Mouse (Mus musculus): ENCODE results near the gene Cldn12.

Gene Cldn12

GRCm38 (mm10) chr5:5514196-5515076, at the start of gene Cldn12:
Gene Cldn12, minus strand, starts transcription at chr5:5514958.
- peak; percentile 99 for DNase-seq

GRCm38 (mm10) chr5:5562435-5562834, 47.7 kb upstream of the Cldn12 start:
- DNase-seq, result no peak

- DNase-seq, result no peak
These were observed 46.4 kb upstream of the Cldn12 start for GRCm38 (mm10) chr5:5561041-5561706.

GRCm38 (mm10) chr5:5559798-5560197, 45.0 kb upstream of the Cldn12 start:
- no peak for DNase-seq

DNA sequence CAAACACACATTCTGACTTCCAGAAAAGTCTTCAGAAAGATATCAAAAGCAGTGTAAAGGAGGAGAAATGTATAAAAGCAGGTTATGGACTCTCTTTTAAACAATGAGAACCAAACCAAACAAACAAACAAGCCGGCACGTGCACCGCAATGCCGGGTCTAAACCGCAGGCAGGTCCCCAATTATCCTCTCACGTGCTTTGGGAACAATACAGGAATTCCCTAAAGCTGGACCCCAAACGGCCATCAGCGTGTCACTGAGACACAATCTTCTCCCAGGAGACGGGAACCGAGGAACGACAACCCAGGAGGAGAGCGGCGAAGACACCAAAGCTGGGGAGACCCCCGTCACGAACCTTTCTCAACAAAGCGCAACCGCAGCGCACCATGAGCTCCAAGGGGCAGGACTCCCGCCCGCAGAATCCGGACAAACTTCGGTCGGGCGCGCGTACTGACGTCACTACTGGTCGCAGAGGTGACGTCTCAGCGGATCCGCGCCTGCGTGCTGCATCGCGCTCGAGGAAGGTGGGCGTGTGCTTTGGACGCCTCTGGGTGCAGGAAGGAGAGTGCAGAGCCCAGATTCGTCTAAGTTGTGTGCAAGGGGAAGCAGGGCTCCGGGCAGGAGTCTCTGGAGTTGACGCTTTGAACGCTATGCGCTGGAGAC, 44.5 kb upstream of the Cldn12 start, which contains the start of gene Gtpbp10:
Gene Gtpbp10 (minus strand): TSS at position 460 of the 662 bp plus-strand sequence.
- DNase-seq, result peak; percentile 91 to 92

- no peak for DNase-seq
These were observed 36.4 kb upstream of the Cldn12 start for GRCm38 (mm10) chr5:5551110-5551509.

DNA sequence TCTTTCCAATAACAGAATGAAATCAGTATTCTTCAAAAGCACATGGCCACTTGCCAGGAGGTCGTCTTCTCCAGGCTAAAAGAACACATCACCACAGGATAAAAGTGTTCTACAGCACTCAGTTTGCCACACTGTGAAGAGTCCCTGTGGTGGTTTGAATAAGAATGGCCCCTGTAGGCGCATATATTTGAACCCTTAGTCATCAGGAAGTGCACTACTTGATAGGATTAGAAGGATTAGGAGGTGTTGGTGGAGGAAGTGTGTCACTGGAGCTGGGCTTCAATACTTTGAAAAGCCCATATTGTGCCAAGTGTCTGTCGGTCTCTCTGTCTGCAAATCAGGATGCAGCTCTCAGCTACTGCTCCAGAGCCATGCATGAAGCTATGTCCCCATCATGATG, 25.6 kb upstream of the Cldn12 start:
- no peak for DNase-seq

- no peak for DNase-seq
These were observed 25.0 kb upstream of the Cldn12 start for GRCm38 (mm10) chr5:5539771-5540170.

GRCm38 (mm10) chr5:5536131-5536530, 21.4 kb upstream of the Cldn12 start:
- DNase-seq, result no peak

DNA sequence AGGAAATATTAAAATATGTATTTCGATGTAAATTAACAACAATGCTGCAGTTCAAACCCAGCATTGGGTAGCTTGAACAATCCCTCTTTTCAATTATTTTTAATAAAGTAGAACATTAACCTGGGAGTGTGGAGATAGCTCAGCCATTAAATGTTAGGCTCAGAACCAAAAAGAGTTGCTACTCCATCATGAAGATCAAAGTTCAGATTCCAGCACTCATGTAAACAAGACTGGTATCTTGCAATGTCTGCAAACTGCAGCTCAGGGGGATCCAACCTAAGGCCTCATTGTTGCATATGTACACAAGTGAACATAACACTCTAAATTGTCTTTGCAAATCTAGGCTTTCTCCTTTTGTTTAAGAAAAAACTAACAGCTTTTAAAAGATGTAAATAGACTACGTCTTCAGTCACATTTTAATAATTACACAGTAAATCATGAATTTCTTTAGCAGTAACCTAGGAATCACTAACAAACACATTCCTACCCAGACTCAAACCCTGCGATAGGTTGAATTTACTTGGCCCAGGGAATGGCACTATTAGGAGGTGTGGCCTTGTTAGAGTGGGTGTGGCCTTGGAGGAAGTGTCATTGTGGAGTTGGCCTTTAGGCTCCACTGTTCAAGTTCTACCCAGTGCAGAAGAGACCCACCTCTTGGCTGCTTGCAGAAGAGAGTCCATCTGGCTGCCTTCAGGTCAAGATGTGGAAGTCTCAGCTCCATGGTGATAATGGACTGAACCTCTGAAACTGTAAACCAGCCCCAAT, 19.1 kb upstream of the Cldn12 start:
- DNase-seq, result no peak

DNA sequence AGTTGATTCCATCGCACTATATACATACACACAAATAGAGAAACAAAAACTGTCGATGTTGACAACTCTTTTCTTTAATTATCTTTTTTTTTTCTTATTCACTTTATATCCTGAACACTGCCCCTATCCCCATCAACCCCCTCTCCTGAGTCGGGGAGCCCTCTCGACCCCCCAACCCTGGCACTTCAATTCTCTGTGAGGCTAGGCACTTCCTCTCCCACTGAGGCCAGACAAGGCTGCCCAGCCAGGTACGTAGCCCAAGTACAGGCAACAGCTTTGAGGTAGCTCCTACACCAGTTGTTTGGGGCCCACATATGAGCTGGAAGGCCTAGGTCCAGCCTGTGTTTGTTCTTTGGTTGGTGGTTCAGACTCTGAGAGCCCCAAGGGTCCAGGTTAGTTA, 653 bp upstream of the Cldn12 start:
- DNase-seq, result no peak

DNA sequence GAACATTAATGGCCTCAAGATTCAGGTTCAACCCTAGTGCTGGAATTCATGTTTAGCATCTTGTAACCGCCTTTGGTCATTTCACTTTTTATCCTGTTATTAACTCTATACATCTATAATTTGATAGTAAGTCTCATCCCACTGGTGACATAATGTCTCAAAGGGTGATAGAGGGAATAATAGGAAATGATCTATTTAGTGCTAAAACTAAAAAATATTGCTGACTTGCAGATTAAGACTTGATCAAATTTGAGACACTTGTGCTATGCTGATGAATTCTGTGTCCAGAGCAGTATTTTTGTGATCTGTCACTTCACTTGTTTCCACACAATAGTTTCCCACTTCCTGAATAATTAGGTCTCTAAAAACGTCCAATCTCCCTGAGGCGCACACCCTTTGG, 3.4 kb downstream of the Cldn12 start:
- no peak for DNase-seq

DNA sequence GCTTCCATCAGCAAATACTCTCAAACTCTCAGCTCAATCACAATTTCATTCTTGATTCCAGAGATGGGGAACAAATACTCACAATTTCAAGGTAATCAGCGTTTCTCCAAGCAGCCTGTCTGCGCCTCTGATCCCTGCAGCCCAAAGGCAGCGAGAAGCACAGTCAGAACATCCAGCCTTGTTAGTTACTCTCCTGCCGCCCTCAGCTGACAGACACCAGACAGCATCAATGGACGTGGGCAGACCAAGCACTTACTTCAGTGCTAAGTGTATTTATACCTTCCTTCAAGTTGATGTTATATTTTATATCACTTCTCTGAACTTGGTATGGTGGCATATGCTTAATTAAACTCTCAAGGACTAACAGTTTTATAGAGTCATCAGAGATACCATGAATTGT, 3.8 kb downstream of the Cldn12 start:
- no peak for DNase-seq

- peak; percentile 35 to 38 for DNase-seq
These were observed 4.4 kb downstream of the Cldn12 start for GRCm38 (mm10) chr5:5510304-5510887.

DNA sequence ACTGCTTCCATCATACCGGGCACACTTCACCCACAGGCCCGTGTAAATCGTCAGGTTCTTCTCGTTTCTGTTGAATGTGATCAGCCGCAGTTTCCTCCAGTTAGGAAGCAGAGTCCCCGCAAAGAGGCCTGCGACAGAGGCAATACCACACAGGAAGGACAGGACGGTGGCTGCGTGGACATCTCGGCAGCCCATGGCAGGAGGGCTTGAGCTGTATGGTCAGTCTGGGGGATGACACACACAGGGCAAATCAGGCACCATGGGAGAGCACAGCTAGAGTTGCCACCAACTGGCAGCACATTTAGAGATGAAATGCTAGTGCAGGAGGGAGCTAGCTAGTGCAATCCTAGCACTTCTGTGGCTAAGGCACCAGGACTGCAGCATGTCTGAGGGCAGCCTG, 6.5 kb downstream of the Cldn12 start:
- DNase-seq, result no peak

DNA sequence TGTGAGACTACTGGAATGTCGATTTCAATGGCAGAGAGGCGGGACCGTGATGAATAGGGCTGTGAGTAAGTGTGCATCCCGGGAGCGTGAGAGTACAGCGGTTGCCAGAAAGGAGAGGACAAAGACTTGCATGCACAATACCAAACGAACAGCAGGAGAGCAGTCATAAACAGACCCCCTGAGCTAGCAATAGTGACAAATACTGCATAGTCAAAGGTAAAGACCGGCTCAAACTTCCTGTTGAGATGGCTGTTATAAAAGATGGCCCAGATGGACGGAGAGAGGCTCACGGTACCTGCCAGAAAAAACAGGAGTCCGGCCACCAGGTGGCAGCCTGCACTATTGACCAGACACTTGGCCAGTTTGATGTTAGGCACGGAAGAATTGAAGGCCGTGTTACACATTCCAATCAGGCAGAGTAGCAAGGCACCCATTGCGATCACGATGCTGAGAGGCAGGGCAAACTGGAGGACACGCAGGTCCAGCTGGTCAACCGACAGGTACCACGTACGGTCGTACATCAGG, 7.0 kb downstream of the Cldn12 start:
- peak; percentile 92 to 93 for DNase-seq

DNA sequence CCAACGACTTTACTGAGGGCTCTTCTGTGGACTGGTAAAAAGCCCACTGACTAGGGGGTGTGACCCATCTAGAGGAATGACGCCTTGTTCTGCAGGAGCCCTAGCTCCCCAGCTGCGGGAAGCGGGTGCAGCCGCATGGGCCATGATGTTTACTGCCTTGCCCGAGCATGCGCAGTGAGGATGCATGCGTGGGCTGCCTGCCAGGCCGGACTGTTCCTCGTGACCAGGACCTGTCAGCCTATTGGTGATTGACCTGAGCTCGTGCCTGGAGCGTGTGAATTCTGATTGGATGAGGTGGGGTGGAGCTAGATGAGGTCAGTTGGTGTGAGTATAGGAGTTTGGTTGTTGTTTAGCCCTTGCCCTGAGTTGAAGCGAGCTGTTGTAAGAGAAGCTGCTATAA, 10.3 kb downstream of the Cldn12 start:
- DNase-seq, result no peak

- no peak for DNase-seq
These were observed 11.4 kb downstream of the Cldn12 start for GRCm38 (mm10) chr5:5503381-5503780.

GRCm38 (mm10) chr5:5501583-5501982, 13.2 kb downstream of the Cldn12 start:
- DNase-seq, result no peak

GRCm38 (mm10) chr5:5496393-5496792, 18.4 kb downstream of the Cldn12 start:
- no peak for DNase-seq

DNA sequence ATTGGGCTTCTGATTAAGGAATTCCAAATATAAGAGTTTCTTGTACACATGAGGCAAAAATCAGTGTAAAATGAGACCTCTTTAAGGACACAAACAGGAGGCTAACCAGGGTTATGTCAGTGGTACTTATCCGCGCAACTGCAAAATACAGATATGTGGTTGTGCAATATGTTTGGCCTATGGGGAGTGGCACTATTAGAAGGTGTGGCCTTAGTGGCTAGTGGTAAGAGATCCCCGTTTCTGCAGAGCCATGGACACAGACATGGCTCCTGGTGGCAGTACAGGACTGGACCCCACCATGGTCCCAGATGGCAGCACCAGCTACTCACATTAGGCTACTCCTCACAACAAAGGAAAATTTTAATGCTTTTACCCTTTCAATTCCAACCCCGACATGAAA, 19.7 kb downstream of the Cldn12 start:
- no peak for DNase-seq
